Mouse (Mus musculus) inflammation-experienced regulatory T-cells, adult 16 weeks (primary cell): ENCODE results near the gene Gm6465. TPM values are rescaled to one million over a fixed set of nuclear protein-coding genes. Genes with fewer than 3 reads are reported as not detected.

ENCODE experiments used
- polyA plus RNA-seq: library from polyadenylated mRNA; unstranded; fragments of 100-300 nt; shearing (Covaris generic); gene quantifications from one replicate; pipeline ENCODE4 v1.2.1, GENCODE M21; 2017

Gene Gm6465
- not detected for polyA plus RNA-seq

GRCm38 (mm10) chr5:11845239-11845638 lies at the start of gene Gm6465:
Gm6465 (plus strand) TSS chr5:11845539.

Other genes with a start within 250 kb of the Gm6465 start
- gene Gm8922, start 163.6 kb upstream of the Gm6465 start, polyA plus RNA-seq: not detected
- gene Gm8926, start 75.0 kb upstream of the Gm6465 start, polyA plus RNA-seq: 1.3 TPM
- gene 4933402N22Rik, start 72.5 kb downstream of the Gm6465 start, polyA plus RNA-seq: not detected